Mouse (Mus musculus) gastrocnemius, adult 18-20 months (tissue): ENCODE results near the gene Vipr1. TPM values are rescaled to one million over a fixed set of nuclear protein-coding genes. Genes with fewer than 3 reads are reported as not detected.

Experiments
- DNase-seq: peaks from one replicate; pipeline ENCODE4 v3.0.0; 2021; ENCODE audit warnings: low spot score
- total RNA-seq, 2 experiments: library from RNA; stranded (reverse); gene quantifications; 2 replicates each; pipeline ENCODE4 v1.2.3; 2021

Vipr1 gene
- total RNA-seq, 2 experiments from 2014 or later: 1.1 to 1.5 TPM

DNA sequence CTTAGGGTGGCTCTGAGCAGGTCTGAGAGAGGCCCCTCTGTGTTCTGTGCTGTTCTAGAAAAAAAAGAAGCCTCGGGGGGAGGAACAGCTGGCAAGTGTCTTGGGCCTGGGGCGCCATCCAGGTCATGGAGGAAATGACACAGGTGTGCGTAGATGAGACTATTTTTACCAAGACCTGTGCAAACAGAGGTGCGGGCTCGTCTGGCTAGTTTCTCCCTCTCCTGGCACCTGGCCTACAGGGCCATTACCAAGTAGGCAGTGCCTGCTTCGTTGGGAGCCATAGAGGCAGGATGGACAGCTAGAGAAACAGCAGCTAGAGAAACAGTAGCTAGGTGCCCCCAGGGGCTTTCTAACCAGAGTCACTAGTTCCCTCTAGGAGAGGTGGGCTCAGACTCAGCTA is 9.2 kb upstream of the Vipr1 start:
- no peak for DNase-seq

GRCm38 (mm10) chr9:121635835-121636576 is 6.5 kb upstream of the Vipr1 start:
- DNase-seq: no peak

- DNase-seq: no peak
Measured at GRCm38 (mm10) chr9:121639790-121640189, 2.7 kb upstream of the Vipr1 start.

DNA sequence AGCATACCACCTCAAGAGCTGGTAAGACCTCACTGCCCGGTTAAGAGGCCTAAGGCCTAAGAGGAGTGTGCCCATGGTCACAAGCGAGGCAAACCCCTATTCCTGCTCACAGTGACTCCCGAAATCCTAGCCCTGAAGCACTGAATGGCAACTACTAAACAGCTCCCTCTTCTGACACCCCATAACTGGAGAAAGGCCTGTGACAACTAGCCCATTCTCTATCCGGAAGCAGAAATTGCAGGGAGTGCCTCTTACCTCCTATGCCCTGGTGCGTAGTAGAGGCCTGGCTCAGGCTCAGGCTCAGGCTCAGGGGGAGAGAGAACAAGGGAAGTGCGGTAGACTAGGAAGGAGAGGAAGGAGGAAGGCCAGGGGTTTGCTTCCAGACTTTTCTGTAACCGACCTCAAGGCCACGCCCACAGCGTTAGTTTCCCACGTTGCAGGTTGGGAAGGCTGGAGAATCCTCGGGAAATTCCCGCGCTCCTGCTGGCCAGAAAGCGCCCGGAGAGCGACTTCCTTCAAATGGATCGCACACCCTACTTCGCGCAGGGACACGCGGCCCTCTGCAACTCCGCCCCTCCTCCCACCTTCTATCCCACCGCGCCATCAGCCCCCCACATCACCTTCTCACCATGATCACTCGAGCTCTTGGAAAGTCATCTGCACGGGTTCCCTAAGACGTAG is 1.1 kb upstream of the Vipr1 start:
- DNase-seq: no peak

GRCm38 (mm10) chr9:121642001-121642400 is 515 bp upstream of the Vipr1 start, which contains the start of gene Lyzl4:
TSS of gene Lyzl4 (minus strand) at chr9:121642096.
- DNase-seq: peak; percentile 74

GRCm38 (mm10) chr9:121644855-121645254 is 2.3 kb downstream of the Vipr1 start:
- no peak for DNase-seq

- DNase-seq: no peak
Measured at GRCm38 (mm10) chr9:121647026-121647425, 4.5 kb downstream of the Vipr1 start.

DNA sequence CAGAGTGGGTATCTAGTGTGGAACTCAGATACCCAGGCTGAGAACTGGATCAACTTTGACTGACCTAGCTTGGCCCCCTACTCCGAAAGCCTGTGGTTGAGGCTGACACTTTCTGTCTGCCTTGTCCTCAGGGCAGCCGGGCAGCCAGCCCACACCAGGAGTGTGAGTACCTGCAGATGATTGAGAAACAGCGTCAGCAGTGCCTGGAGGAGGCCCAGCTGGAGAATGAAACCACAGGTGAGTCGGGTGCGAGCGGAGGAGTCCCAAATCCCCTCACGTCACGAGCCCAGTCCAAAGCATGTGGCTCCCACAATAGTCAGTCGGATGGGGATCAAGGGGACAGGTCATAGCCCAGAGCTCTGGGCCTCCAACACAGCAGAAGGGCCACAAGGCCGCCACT is 11.2 kb downstream of the Vipr1 start:
- no peak for DNase-seq

DNA sequence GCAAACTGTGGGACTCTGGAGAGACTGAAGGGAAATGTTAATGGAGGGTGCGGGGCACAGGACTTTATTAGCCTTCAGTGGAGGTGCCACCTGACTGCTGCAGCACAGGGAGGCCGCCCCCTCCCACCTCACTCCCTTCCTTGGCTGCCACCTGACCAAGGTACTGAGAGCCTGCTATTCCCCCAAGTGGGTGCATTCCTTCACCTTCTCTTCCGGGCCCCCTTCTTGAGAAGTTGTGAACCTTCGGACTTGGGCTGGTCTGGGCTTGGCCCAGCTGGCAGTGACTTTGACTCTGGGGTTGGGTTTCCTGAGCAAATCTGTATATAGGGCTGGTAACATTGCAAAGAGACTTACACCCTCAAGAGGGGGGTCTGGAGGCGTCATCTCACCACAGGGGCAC is 13.8 kb downstream of the Vipr1 start:
- DNase-seq: no peak

DNA sequence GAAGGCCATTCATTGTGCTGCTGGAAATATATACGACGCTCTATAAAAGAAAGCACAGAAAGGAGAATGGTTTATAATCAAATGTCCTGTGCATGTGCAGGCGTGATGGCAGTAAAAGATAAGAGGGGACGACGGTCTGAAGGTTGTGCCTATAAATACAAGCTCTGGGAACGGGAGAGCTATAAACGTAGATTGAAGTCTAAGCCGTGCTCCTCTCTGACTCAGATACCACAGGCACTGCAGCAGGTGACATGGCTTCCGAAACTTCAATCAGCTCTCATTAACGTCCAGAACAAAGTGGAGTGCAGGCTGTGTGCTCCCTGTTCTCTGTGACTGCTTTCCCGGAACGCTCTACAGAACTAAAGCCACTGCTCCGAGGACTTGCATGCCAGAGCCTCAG is 14.6 kb downstream of the Vipr1 start:
- DNase-seq: no peak

DNA sequence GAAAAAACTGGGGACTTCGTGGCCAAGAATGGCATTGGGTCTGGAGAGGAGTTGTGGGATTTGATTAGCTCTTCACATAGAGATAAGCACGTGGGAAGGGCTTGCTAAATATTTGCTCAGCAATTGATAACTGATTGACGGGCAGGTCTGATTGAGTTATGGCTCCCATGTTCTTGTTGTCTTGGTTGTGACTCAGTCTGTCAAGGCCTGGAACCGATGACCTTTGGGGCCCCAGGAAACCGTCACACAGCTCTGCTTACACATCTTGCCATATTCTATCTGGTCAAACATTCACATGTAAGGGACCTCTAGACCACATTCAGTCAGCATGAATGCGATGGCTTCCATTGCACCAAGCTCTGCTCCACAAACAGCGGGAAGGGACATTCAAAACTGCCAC is 15.7 kb downstream of the Vipr1 start:
- no peak for DNase-seq

- DNase-seq: no peak
Measured at GRCm38 (mm10) chr9:121659791-121660190, 17.3 kb downstream of the Vipr1 start.

DNA sequence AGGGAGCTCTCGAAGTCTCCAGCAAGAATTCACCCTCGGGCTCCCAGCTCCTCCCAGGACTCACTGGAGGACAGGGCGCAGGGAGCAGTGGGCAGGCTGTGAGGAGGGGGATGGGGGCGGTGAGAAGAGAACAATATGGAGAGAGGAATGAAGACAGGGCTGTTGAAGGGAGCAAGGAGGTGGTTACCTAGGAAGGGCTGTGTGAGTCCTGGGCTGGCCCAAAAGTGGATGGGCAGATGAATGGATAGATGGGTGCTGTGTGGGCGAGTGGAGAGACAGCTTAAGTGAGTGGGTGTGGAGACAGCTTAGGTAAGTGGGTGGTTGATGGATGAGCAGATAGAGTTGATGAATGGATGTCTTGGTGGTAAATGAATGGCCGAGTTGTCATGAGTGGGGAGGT is 21.0 kb downstream of the Vipr1 start:
- DNase-seq: no peak

DNA sequence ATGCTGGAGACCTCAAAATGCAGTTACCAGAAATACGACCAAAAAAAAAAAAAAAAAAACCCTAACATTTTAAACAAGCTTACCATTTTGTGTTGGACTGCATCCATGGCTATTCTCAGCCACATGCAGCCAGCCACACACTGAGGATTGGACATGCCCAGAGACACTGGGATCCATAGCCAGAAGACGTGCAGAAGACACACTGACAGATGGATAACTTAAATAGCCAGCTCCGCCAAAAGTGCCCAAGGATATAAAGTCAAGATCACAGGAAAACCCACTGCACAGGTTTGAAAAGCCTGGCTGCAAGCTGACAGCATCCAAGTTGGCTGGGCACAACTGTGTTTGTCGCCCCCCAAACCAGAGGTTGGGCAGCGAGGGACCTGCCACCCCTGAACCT is 21.6 kb downstream of the Vipr1 start:
- DNase-seq: no peak

DNA sequence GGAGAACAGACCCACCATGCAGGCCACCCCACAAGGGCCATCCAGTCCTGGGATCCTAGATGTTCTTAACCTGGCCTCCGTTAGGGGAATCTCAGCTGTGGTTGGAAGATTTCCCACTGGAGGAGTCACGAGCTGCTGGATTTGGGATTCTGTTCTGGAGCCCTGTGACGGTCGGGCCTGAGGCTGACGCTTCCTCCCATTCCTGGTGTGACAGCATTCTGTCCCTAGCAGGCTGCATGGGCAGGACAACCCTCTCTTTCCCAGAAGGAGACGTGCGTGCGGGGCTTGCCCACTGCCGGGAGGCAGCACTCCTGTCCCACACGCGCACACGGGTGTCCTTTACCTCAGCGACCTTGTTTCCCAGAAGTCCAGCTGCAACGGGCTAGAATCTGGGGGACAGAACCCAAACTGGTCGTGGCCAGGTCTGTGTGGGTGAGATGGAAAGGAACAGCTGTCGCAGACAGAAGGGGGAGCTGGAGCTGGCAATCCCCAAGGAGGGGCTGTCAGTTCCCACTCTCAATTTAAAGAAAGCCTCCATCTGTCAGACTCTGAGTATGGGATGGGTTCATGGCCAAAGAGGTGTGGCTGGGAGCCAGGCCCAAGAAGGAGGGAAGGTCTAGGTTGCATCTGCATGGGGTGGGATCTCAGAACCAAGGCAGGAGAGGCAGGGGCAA is 24.6 kb downstream of the Vipr1 start:
- no peak for DNase-seq

DNA sequence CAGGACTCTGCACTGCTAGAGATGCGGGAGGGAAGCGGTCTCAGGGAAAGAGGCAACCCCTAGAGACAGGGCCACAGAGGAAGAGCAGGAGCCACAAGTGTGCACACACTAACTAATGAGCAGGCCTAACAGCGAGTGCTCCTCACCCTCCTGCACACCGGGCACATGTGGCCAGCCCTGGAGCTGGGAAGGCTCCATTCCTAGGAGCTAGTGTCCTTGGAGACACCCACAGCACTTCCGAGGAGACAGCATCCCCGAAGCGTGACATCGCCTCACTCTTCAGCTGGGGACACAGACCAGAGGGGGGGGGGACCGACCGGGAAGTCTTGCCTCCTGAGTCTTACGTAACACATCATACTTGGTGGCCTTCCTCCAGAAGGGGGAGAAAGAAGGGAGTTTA is 25.3 kb downstream of the Vipr1 start:
- DNase-seq: no peak

GRCm38 (mm10) chr9:121669348-121669791 is 26.9 kb downstream of the Vipr1 start:
- peak; percentile 56 for DNase-seq

DNA sequence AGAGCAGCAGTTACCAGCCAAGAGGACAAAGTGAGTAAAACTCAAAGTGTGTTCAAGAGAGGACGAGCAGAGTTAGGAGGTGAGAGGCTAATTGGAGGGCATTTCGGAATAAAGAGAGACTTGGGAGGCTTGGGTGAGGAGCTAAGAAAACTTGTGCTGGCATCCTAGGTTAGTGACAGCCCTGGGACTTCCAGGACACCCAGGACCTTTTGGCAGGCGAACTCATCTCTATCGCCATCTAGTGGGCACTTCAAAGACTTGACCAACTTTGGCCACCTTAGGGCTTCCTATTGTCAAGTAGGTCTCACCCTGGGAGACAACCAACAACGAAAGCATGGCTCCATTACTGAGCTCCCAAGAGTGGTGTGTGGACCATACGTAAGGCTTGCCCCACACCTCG is 28.8 kb downstream of the Vipr1 start:
- peak; percentile 60 for DNase-seq

DNA sequence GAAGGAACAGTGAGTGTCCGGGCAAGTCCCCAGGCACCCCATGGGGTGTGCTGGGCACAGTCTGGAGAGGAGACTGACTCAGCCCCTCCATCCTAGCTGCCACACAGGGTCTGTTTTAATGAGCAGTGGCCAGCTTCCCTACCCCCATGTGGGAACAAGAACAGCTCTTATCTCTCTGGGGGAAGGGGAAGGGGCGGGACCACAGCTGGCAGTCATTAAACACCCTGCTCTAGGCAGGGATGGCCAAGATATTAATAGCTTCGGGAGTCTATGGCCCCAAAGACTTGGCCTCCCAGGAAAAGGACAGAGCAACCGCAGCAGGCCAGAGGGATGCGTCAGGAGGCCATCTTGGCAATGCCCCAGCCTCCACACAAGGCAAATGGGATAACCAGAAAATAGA is 29.8 kb downstream of the Vipr1 start:
- DNase-seq: peak; percentile 44

GRCm38 (mm10) chr9:121673716-121674115 is 31.2 kb downstream of the Vipr1 start:
- no peak for DNase-seq

GRCm38 (mm10) chr9:121675011-121675410 is 32.5 kb downstream of the Vipr1 start:
- no peak for DNase-seq

- no peak for DNase-seq
Measured at GRCm38 (mm10) chr9:121675556-121675955, 33.0 kb downstream of the Vipr1 start.

- DNase-seq: no peak
Measured at GRCm38 (mm10) chr9:121677069-121677468, 34.6 kb downstream of the Vipr1 start.
